Mouse (Mus musculus): Measurements from ENCODE around the gene Gpatch4. TPM values are rescaled to one million over a fixed set of nuclear protein-coding genes. Genes with fewer than 3 reads are reported as not detected.

Gene Gpatch4
- polyA plus RNA-seq, 1 experiment: 7.4 TPM

DNA sequence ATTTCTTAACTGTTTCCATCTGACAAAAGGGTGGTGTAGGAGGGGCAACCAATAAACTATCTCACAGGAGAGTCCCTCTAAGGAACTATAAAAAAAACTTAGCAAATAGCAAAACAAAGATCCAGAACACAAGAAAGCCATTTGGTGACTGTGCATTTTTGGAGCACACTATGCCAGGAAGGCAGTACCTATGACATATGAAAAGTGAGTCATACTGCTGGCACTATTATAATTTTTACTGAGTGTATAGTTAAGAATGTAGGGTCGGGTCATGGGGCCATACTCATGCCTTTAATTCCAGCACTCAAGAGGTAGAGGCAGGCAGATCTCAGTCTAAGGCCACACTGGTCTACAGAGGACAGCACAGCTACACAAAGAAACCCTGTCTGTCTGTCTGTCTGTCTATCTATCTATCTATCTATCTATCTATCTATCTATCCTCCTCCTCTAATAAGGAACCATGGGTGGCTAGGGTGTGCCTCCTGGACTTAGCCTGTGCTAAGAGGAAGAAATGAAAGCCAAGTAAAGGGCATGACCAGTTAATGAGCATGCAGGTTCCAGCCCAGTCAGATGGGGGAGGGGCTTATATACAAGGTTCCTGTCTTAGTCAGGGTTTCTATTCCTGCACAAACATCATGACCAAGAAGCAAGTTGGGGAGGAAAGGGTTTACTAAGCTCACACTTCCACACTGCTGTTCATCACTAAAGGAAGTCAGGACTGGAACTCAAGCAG, 7.2 kb upstream of the Gpatch4 start:
- Histone ChIP-seq H3K4me1 (ENCODE audit: control insufficient read depth, insufficient read depth, low read length) (no peaks in the 10 kb centered on the region), H3K27ac (ENCODE audit: insufficient read depth, low read depth, low read length) (no peak overlapping the region), H3K36me3 (ENCODE audit: control insufficient read depth, insufficient read depth, low read length) (no peaks in the 10 kb centered on the region), H3K4me3 (ENCODE audit: insufficient read depth, low read depth, low read length) (no peak overlapping the region), H3K27me3 (replicated peaks; ENCODE audit: control insufficient read depth, insufficient read depth, low read length) (no peaks in the 10 kb centered on the region; the same call in 1 of the 2 replicates)
- DNase-seq: no peak
- no peak for TF ChIP-seq POLR2A (IDR thresholded peaks at IDR 0.05; ENCODE audit: low read depth, low read length)
- no peak for TF ChIP-seq CTCF (conservative IDR thresholded peaks at IDR 0.05; ENCODE audit: insufficient read depth, insufficient read length, low read depth, low read length)
- 63% methylated on average over 1 of the region's 1 CpGs for WGBS

DNA sequence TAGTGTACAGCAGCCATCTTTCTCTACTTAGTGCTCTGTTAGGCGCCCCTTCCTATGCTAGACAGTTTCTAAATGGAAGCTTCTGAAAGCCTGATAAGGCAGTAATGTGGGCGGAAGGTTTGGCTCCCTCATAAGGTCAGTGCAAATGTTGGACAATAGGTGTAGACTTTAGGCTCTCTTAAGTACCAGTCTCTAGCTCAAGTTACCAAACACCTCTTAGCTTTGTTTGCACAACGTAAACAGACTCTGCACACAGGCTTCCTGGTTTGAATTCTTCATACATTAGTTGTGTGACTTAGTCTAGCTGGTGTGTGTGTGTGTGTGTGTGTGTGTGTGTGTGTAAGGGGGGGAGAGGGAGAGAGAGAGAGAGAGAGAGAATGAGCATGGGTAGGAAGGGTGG, 6.6 kb downstream of the Gpatch4 start:
- Histone ChIP-seq H3K27me3 (replicated peaks; ENCODE audit: control insufficient read depth, insufficient read depth, low read length) (no peaks in the 10 kb centered on the region), H3K4me3 (ENCODE audit: insufficient read depth, low read depth, low read length) (no peak overlapping the region), H3K4me1 (ENCODE audit: control insufficient read depth, insufficient read depth, low read length) (no peaks in the 10 kb centered on the region), H3K27ac (ENCODE audit: insufficient read depth, low read depth, low read length) (no peak overlapping the region), H3K36me3 (ENCODE audit: control insufficient read depth, insufficient read depth, low read length) (no peaks in the 10 kb centered on the region)
- 83% methylated on average over 3 of the region's 3 CpGs for WGBS
- no peak for DNase-seq
- TF ChIP-seq CTCF (conservative IDR thresholded peaks at IDR 0.05; ENCODE audit: insufficient read depth, insufficient read length, low read depth, low read length) (no peak), POLR2A (IDR thresholded peaks at IDR 0.05; ENCODE audit: low read depth, low read length) (no peak)

DNA sequence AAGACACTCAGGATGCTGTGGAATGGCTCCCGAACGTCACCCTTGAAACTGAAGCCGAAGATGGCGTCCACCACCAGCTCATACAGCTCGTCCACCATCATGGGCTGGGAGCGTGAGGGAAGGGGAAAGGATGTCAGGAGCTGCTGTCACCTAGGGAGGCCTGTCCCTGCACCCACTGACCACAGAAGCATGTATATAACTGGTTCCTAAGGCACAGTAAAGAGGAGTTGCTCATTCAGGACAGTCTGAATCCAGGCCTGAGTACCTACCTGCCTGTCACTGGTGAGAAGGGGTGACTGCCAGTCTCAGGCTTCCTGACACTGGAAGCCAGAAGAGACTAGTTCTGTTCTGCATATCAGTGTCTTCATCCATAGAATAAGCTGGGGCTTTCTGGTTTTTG, 14.1 kb downstream of the Gpatch4 start:
- Histone ChIP-seq H3K4me3 (ENCODE audit: insufficient read depth, low read depth, low read length) (no peak overlapping the region), H3K27me3 (replicated peaks; ENCODE audit: control insufficient read depth, insufficient read depth, low read length) (no peaks in the 10 kb centered on the region), H3K4me1 (ENCODE audit: control insufficient read depth, insufficient read depth, low read length) (peaks cover 4% of the 10 kb centered on the region; the same call in 1 of the 2 replicates), H3K27ac (ENCODE audit: insufficient read depth, low read depth, low read length) (no peak overlapping the region), H3K36me3 (ENCODE audit: control insufficient read depth, insufficient read depth, low read length) (no peaks in the 10 kb centered on the region)
- WGBS: 91% methylated on average over 6 of the region's 6 CpGs
- no peak for DNase-seq
- TF ChIP-seq POLR2A (IDR thresholded peaks at IDR 0.05; ENCODE audit: low read depth, low read length) (no peak), CTCF (conservative IDR thresholded peaks at IDR 0.05; ENCODE audit: insufficient read depth, insufficient read length, low read depth, low read length) (no peak)

DNA sequence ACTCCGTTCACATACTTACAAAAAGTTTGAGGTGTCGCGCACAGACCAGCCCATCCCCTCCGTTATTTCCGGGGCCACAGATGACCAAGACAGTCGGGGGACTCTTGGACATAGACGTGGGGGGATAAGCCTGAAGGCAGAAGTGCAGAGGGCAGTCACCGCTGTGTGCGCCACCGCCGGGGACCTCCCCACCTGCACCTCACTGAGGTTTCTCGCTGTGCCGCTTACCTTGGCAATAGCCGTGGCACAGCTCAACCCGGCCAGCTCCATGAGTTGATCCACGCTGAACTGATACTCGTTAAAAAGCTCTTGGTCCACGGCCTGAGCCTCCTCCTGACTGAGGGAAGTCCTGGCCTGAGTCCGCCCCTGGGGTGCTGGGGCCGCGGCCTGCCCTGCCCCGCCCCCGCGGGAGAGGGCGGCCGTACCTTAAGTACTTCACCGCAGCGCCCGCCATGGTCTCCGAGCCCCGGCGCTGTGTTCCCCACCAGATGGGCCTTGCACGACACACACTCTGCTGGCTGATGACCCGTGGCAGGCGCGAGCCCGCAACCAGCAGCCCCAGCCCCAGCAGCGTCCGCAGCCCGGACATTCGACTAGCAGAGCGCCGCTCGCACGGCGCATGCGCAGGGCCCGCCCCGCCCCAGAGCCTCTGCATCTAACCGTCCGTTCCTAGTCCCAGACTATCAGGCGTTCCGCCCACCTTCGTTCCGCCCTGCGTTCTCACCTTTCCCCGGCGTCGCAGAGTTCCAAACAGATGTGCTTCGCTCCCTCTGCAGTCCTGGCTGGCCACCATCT, 15.2 kb downstream of the Gpatch4 start, which contains the start of gene Naxe:
Naxe (minus strand) TSS at position 594 of the 795 bp plus-strand sequence.
- Histone ChIP-seq H3K27ac (ENCODE audit: insufficient read depth, low read depth, low read length) (peak within 1 kb of the TSS; percentile 49; the same call in 1 of the 2 replicates), H3K36me3 (ENCODE audit: control insufficient read depth, insufficient read depth, low read length) (no peaks in the 10 kb centered on the region)
- WGBS: under 1% methylated on average over 60 of the region's 60 CpGs

DNA sequence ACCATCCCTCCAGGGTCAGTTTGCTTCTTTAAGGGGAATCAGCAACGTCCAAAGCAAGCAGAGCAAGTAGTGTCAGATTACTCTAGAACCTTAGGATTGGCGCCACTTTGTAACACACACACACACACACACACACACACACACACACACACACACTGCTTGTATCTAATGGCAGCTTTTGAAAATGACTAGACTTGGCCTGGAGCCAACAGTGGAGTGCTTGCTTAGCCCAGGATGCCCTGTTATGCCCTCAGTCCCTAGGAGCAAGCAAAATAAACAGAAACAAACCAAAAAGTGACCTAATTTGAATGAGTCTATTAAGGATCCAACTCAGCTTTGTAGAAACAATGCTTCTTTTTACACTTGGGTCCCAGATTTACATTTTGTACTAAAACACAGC, 25.5 kb downstream of the Gpatch4 start:
- no peaks in the 10 kb centered on the region for H3K27me3 ChIP-seq (replicated peaks; ENCODE audit: control insufficient read depth, insufficient read depth, low read length)
- H3K4me1 ChIP-seq (ENCODE audit: control insufficient read depth, insufficient read depth, low read length): no peaks in the 10 kb centered on the region
- no peak for DNase-seq
- no peaks in the 10 kb centered on the region for H3K36me3 ChIP-seq (ENCODE audit: control insufficient read depth, insufficient read depth, low read length)
- 36% methylated on average over 2 of the region's 2 CpGs for WGBS
- H3K4me3 ChIP-seq (ENCODE audit: insufficient read depth, low read depth, low read length): no peak overlapping the region
- H3K27ac ChIP-seq (ENCODE audit: insufficient read depth, low read depth, low read length): no peak overlapping the region
- TF ChIP-seq POLR2A (IDR thresholded peaks at IDR 0.05; ENCODE audit: low read depth, low read length) (no peak), CTCF (conservative IDR thresholded peaks at IDR 0.05; ENCODE audit: insufficient read depth, insufficient read length, low read depth, low read length) (no peak)

More for the DNA sequence above, 15.2 kb downstream of the Gpatch4 start, which contains the start of gene Naxe:
- peak within 1 kb of the TSS; percentile 87 for H3K4me3 ChIP-seq (ENCODE audit: insufficient read depth, low read depth, low read length)
- H3K4me1 ChIP-seq (ENCODE audit: control insufficient read depth, insufficient read depth, low read length): peaks cover 4% of the 10 kb centered on the region; the same call in 1 of the 2 replicates
- peak; percentile 89 for TF ChIP-seq POLR2A (IDR thresholded peaks at IDR 0.05; ENCODE audit: low read depth, low read length)
- no peak for TF ChIP-seq CTCF (conservative IDR thresholded peaks at IDR 0.05; ENCODE audit: insufficient read depth, insufficient read length, low read depth, low read length)
- DNase-seq: peak; percentile 91
- H3K27me3 ChIP-seq (replicated peaks; ENCODE audit: control insufficient read depth, insufficient read depth, low read length): no peaks in the 10 kb centered on the region

DNA sequence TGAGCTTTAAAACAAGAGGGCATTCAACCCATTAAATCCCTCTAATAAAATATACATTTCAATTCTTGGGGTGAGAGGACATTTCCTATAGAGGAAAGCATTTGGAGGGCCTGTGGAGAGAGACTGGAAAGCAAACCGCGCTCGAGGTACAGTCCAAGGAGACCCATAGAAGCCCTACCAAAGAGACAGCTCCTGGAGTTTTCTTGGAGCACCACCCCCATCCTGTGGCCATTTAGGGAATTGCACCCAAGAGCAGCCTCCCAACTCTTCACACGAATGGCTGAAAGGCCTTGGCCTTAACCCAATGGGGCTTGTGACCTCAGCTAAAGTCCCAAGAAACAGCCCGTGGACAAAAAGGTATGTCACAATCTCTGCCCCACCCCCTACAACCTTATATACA, 28.9 kb downstream of the Gpatch4 start:
- WGBS: under 1% methylated on average over 5 of the region's 5 CpGs
- H3K4me3 ChIP-seq (ENCODE audit: insufficient read depth, low read depth, low read length): no peak overlapping the region
- TF ChIP-seq CTCF (conservative IDR thresholded peaks at IDR 0.05; ENCODE audit: insufficient read depth, insufficient read length, low read depth, low read length): peak; percentile 93
- no peak for TF ChIP-seq POLR2A (IDR thresholded peaks at IDR 0.05; ENCODE audit: low read depth, low read length)
- no peaks in the 10 kb centered on the region for H3K27me3 ChIP-seq (replicated peaks; ENCODE audit: control insufficient read depth, insufficient read depth, low read length)
- no peaks in the 10 kb centered on the region for H3K36me3 ChIP-seq (ENCODE audit: control insufficient read depth, insufficient read depth, low read length)
- H3K27ac ChIP-seq (ENCODE audit: insufficient read depth, low read depth, low read length): no peak overlapping the region
- no peaks in the 10 kb centered on the region for H3K4me1 ChIP-seq (ENCODE audit: control insufficient read depth, insufficient read depth, low read length)
- peak; percentile 89 for DNase-seq

DNA sequence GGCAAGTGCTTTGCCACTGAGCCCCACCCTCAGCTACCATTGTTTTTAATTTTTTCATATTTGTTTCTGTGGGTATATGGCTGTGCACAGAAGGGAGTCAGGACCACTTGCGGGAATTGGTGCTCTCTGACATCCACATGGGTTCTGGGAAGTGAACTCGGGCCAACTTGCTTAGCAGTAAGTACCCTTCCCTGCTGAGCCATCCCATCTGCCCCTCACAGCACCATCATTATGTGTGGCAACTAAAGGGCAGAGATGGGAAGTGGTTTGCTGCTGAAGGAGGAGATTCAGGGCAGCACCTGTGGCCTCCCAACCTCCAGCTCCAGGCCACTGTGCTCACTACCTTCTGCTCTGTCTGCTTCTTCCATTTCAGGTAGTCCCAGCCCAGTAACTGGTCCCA, 30.7 kb downstream of the Gpatch4 start:
- no peaks in the 10 kb centered on the region for H3K4me1 ChIP-seq (ENCODE audit: control insufficient read depth, insufficient read depth, low read length)
- no peak overlapping the region for H3K4me3 ChIP-seq (ENCODE audit: insufficient read depth, low read depth, low read length)
- H3K36me3 ChIP-seq (ENCODE audit: control insufficient read depth, insufficient read depth, low read length): no peaks in the 10 kb centered on the region
- H3K27ac ChIP-seq (ENCODE audit: insufficient read depth, low read depth, low read length): no peak overlapping the region
- TF ChIP-seq CTCF (conservative IDR thresholded peaks at IDR 0.05; ENCODE audit: insufficient read depth, insufficient read length, low read depth, low read length): no peak
- TF ChIP-seq POLR2A (IDR thresholded peaks at IDR 0.05; ENCODE audit: low read depth, low read length): no peak
- no peaks in the 10 kb centered on the region for H3K27me3 ChIP-seq (replicated peaks; ENCODE audit: control insufficient read depth, insufficient read depth, low read length)
- 68% methylated on average over 2 of the region's 2 CpGs for WGBS
- DNase-seq: no peak

All from kidney, adult 2 months (tissue).